Mouse (Mus musculus) embryonic facial prominence, embryonic 14.5 days (tissue): Measurements from ENCODE around the gene Glis2. TPM values are rescaled to one million over a fixed set of nuclear protein-coding genes. Genes with fewer than 3 reads are reported as not detected.
"Not testable (repeated sequence)": the region's sequence is repeated elsewhere in the genome, so short reads cannot be mapped to it uniquely, and the experiment has no call there.

Experiments
- ATAC-seq: fragments of 200-750 bp; cut with Nextera tagmentation; 2 replicates; pipeline ENCODE4 v1.8.0; 2017; ENCODE audit warnings: low read depth, moderate number of reproducible peaks, moderate TSS enrichment
- DNase-seq: peaks from one replicate; pipeline ENCODE4 v3.0.0-alpha.2; 2015; ENCODE audit warnings: low spot score
- H3K27ac ChIP-seq: fragments of 300-500 bp; sonication (generic); replicated peaks from 2 replicates; pipeline ENCODE4 v1.5.1; 2014; ENCODE audit warnings: low read depth, mild to moderate bottlenecking, low read length, moderate library complexity
- H3K27me3 ChIP-seq: fragments of 300-500 bp; sonication (generic); replicated peaks from 2 replicates; pipeline ENCODE4 v1.6.1; 2014; ENCODE audit warnings: low read length; ENCODE audit not compliant: control insufficient read depth, insufficient read depth
- H3K36me3 ChIP-seq: fragments of 300-500 bp; sonication (generic); 2 replicates; pipeline ENCODE4 v1.6.1; 2014; ENCODE audit warnings: low read length, mixed read lengths; ENCODE audit not compliant: control insufficient read depth, insufficient read depth
- H3K4me1 ChIP-seq: fragments of 300-500 bp; sonication (generic); 2 replicates; pipeline ENCODE4 v1.6.1; 2014; ENCODE audit warnings: antibody characterized with exemption, low read length; ENCODE audit not compliant: control insufficient read depth, insufficient read depth
- H3K4me2 ChIP-seq: fragments of 300-500 bp; sonication (generic); 2 replicates; pipeline ENCODE4 v1.6.1; 2014; ENCODE audit warnings: low read depth, mild to moderate bottlenecking, low read length, moderate library complexity, mixed read lengths
- H3K4me3 ChIP-seq: fragments of 300-500 bp; sonication (generic); 2 replicates; pipeline ENCODE4 v1.5.1; 2014; ENCODE audit warnings: low read depth, mild to moderate bottlenecking, low read length
- H3K9ac ChIP-seq: fragments of 300-500 bp; sonication (generic); 2 replicates; pipeline ENCODE4 v1.6.1; 2014; ENCODE audit warnings: low read depth, mild to moderate bottlenecking, low read length, moderate library complexity, mixed read lengths
- H3K9me3 ChIP-seq: fragments of 300-500 bp; sonication (generic); 2 replicates; pipeline ENCODE4 v1.6.1; 2016; ENCODE audit warnings: low read length; ENCODE audit not compliant: control insufficient read depth
- WGBS: fragments of 180-500 bp; shearing (Covaris S2); extraction: QIAGEN DNeasy Blood & Tissue Kit; methylation state at CpG from one replicate; pipeline ENCODE4 v1.1.7; 2014; 5-methylcytosine and 5-hydroxymethylcytosine counted together
- polyA plus RNA-seq: library from polyadenylated mRNA; unstranded; fragments of >200 nt; fragmentation: Nextera tagmentation; extraction: Ambion mirVana; gene quantifications from 2 replicates; pipeline ENCODE4 v1.2.1, GENCODE M21; 2014

Gene Glis2
- polyA plus RNA-seq, 1 experiment from 2014 or later = 34.7 TPM

DNA sequence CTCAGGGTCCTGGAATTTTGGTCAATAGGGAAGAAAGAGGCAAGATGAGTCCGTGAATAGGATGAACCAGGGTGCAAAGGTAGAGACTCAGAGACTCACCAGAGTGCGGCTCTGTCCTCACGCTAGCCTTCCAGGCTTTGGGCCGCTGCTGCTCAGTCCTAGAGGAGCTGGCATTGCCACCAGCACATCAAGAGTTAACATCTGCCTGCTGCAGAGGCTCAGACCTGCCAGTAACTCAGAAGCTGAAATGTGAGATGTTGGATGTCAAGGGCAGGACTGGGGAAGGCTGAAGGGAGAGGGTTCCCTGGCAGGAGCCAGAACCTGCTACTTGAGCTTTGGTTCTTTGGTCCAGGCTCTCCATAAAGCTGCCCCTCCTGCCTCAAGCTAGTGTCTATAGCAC lies 23.8 kb upstream of the Glis2 start:
- Histone ChIP-seq H3K9ac (no peak overlapping the region), H3K36me3 (no peaks in the 10 kb centered on the region), H3K27me3 (no peaks in the 10 kb centered on the region), H3K4me3 (no peak overlapping the region), H3K27ac (no peak overlapping the region), H3K4me2 (no peak overlapping the region), H3K4me1 (peaks cover 4% of the 10 kb centered on the region), H3K9me3 (no peaks in the 10 kb centered on the region)
- peak; percentile 51 for ATAC-seq
- WGBS = 36% methylated on average over 4 of the region's 4 CpGs
- DNase-seq = peak; percentile 58

- no peak for DNase-seq
- ATAC-seq = no peak
- H3K9me3 ChIP-seq = no peaks in the 10 kb centered on the region
- H3K36me3 ChIP-seq = no peaks in the 10 kb centered on the region
- peaks cover 2% of the 10 kb centered on the region for H3K4me1 ChIP-seq
- H3K4me3 ChIP-seq = no peak overlapping the region
- no peak overlapping the region for H3K4me2 ChIP-seq
- H3K9ac ChIP-seq = no peak overlapping the region
- 31% methylated on average over 2 of the region's 2 CpGs for WGBS
- no peaks in the 10 kb centered on the region for H3K27me3 ChIP-seq
- H3K27ac ChIP-seq = no peak overlapping the region
Measured at GRCm38 (mm10) chr16:4576038-4576437, 18.5 kb upstream of the Glis2 start.

DNA sequence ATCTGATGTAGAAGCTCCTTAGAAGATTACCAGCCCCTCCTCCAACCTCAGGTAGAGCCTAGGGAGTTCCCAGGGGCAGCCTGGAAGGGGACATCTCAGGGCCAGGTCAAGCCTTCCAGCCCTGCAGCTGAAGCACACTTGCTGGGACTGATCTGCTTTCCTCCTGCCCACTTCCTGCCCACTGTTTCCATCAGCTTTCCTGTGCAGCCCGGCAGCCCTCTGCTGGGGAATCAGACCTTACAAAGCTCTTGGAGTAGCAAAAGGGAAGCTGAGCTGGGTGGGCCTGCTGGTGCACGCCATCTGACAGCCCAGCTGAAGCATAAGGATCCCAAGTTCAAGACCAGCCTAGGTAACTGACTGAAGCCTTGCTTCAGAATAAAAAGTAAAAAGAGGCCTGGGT lies 17.6 kb upstream of the Glis2 start:
- WGBS = 34% methylated on average over 2 of the region's 2 CpGs
- DNase-seq = no peak
- H3K4me2 ChIP-seq = no peak overlapping the region
- H3K27ac ChIP-seq = no peak overlapping the region
- H3K36me3 ChIP-seq = no peaks in the 10 kb centered on the region
- H3K9me3 ChIP-seq = no peaks in the 10 kb centered on the region
- H3K9ac ChIP-seq = no peak overlapping the region
- H3K4me3 ChIP-seq = no peak overlapping the region
- ATAC-seq = no peak
- H3K27me3 ChIP-seq = no peaks in the 10 kb centered on the region
- H3K4me1 ChIP-seq = no peaks in the 10 kb centered on the region

- no peak overlapping the region for H3K4me3 ChIP-seq
- H3K4me2 ChIP-seq = no peak overlapping the region
- 68% methylated on average over 7 of the region's 7 CpGs for WGBS
- DNase-seq = no peak
- H3K9ac ChIP-seq = no peak overlapping the region
- H3K4me1 ChIP-seq = no peaks in the 10 kb centered on the region
- no peak overlapping the region for H3K27ac ChIP-seq
- no peak for ATAC-seq
- no peaks in the 10 kb centered on the region for H3K27me3 ChIP-seq
- H3K36me3 ChIP-seq = no peaks in the 10 kb centered on the region
- H3K9me3 ChIP-seq = no peaks in the 10 kb centered on the region
Measured at GRCm38 (mm10) chr16:4578630-4579029, 15.9 kb upstream of the Glis2 start.

DNA sequence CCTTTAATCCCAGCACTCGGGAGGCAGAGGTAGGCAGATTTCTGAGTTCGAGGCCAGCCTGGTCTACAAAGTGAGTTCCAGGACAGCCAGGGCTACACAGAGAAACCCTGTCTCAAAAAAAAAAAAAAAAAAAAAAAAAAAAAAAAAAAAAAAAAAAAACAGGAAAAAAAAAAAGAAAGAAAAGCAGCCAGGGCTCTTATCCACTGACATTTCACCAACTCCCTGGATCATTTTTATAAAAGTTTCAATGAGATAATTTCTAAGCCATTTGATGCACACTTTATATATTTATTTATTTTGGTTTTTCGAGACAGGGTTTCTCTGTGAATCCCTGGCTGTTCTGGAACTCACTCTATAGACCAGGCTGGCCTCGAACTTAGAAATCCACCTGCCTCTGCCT lies 13.3 kb upstream of the Glis2 start:
- H3K27ac ChIP-seq, ATAC-seq, H3K9me3 ChIP-seq, H3K4me2 ChIP-seq, H3K36me3 ChIP-seq, H3K4me3 ChIP-seq, H3K4me1 ChIP-seq, DNase-seq, H3K27me3 ChIP-seq, H3K9ac ChIP-seq: not testable (repeated sequence)
- 93% methylated on average over 3 of the region's 4 CpGs for WGBS

- Histone ChIP-seq H3K27ac (no peak overlapping the region), H3K4me1 (peaks cover 9% of the 10 kb centered on the region), H3K27me3 (no peaks in the 10 kb centered on the region), H3K9ac (no peak overlapping the region), H3K4me2 (no peak overlapping the region), H3K4me3 (no peak overlapping the region), H3K36me3 (no peaks in the 10 kb centered on the region), H3K9me3 (no peaks in the 10 kb centered on the region)
- 82% methylated on average over 3 of the region's 3 CpGs for WGBS
- ATAC-seq (no peak), DNase-seq (no peak)
Measured at GRCm38 (mm10) chr16:4583807-4584206, 10.7 kb upstream of the Glis2 start.

DNA sequence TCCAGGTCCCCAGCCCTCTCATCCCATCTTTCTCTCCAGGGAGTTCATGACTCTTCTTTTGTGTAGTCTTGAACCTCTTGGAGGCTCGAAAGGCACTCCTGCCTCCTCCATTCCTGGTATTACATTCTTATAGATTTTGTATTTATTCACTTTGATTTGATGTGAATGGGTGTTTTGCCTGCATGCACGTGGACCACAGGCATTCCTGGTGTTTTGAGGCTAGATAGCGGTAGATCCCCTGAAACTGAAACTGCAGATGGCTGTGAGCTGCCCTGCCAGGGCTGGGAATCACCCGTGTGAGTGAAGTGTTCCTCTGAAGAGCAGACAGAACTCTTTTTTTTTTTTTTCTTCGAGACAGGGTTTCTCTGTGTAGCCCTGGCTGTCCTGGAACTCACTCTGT lies 10.1 kb upstream of the Glis2 start:
- no peak overlapping the region for H3K9ac ChIP-seq
- ATAC-seq = no peak
- H3K36me3 ChIP-seq = no peaks in the 10 kb centered on the region
- WGBS = 67% methylated on average over 5 of the region's 5 CpGs
- no peak overlapping the region for H3K27ac ChIP-seq
- H3K4me3 ChIP-seq = no peak overlapping the region
- H3K4me2 ChIP-seq = no peak overlapping the region
- peaks cover 9% of the 10 kb centered on the region for H3K4me1 ChIP-seq
- no peaks in the 10 kb centered on the region for H3K27me3 ChIP-seq
- no peak for DNase-seq
- no peaks in the 10 kb centered on the region for H3K9me3 ChIP-seq

DNA sequence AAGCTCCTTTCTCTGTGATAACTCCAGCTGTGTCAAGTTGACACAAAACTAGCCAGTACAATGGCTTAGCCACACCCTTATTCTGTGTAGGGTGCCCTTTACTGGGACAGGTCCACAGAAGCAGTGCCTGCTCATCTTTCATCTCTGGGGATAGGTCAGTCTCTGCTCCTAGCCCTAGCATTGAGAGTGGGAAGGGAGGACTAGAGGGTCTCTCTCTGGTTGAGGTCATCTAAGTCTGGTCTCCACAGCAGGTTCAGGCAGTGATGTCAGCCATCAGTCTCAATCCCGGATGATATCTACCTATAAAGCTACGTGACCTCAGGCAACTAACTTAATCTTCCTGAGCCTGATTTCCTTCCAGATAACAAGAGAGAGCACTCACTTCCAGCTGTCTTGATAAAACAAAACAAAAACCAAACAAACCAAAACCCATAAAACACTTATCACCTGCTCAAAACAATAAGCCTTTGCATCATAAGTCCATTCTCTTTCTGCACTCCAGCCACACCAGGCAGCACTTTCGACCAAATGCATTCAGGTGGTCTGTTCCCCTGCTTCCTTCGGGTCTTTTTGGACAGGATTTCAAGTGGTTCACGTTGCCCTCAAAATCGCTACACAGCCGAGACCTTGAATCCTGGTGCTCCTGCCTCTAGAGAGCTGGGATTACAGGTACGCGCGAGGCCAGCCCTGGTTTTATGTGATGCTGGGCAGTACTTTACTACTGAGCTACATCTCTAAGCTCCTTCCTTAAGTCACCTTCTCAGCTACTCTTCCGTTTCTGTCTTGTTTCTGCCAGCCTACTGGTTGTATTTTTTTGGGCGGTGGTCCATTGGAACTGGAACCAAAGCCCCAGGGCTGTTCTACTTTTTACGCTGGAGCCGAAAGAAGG lies 8.6 kb upstream of the Glis2 start:
- no peaks in the 10 kb centered on the region for H3K9me3 ChIP-seq
- H3K36me3 ChIP-seq = peaks cover 6% of the 10 kb centered on the region; the same call in 1 of the 2 replicates
- H3K27me3 ChIP-seq = no peaks in the 10 kb centered on the region
- 9% methylated on average over 14 of the region's 14 CpGs for whole genome bisulfite sequencing
- H3K27ac ChIP-seq = peak overlapping the region; percentile 93
- peak overlapping the region; percentile 69 for H3K9ac ChIP-seq
- peaks cover 9% of the 10 kb centered on the region for H3K4me1 ChIP-seq
- peak overlapping the region; percentile 47 for H3K4me3 ChIP-seq
- DNase-seq = no peak
- ATAC-seq = peak; percentile 31
- H3K4me2 ChIP-seq = peak overlapping the region; percentile 68
